Mouse (Mus musculus) C2C12 (cell line): ENCODE measurements around the gene Artn.

Experiments
- CTCF ChIP-seq: IDR thresholded peaks from one replicate; pipeline ENCODE4 v1.5.1; 2011; ENCODE audit not compliant: control insufficient read depth, insufficient read depth, insufficient read length
- MAX ChIP-seq: IDR thresholded peaks from one replicate; pipeline ENCODE4 v1.6.1; 2011; ENCODE audit warnings: mild to moderate bottlenecking, control low read depth

DNA sequence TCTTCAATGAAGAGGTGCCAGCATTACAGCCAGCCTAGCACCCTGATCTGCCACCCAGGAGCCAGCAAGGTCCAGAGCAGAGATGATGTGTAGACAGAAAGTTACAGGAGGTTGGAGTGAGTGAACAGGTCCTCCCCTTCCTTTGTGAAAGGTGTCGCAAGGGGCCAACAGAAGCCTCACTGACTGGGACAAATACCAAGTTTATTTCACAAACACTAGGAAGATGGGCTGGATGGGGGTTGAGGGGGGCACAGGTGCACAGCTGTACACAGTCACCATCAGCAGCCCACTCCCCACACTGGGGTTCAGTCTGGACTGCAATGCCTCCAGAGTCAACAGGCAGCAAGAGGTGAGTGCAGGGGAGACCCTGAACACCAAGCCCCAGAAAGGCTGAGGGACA lies 45.4 kb downstream of the Artn start:
- TF ChIP-seq CTCF, result no peak
- TF ChIP-seq MAX, result no peak
